Mouse (Mus musculus) stomach, postnatal 0 days (tissue): Measurements from ENCODE around the gene Sh3pxd2a.

Experiments
- CTCF ChIP-seq: IDR thresholded peaks from 2 replicates; pipeline ENCODE4 v1.5.1; 2016; ENCODE audit warnings: antibody characterized with exemption, low read depth, mild to moderate bottlenecking, moderate library complexity
- EP300 ChIP-seq: optimal IDR thresholded peaks from 2 replicates; pipeline ENCODE3; 2016; ENCODE audit warnings: antibody characterized with exemption

DNA sequence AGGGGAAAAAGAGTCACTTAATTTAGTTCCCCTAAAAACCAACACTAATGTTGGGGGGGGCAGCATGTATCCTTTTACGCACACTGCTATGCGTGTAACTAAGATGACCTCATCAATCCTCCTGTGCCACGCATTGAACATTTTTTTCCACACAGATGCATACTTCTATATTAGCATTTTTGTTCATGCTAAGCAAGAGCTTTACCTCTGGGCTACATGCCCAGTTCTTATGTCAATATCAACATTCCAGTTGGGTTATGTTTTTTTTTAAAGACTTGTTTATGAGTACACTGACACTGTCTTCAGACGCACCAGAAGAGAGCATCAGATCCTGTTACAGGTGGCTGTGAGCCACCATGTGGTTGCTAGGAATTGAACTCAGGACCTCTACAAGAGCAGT lies 64.5 kb downstream of the Sh3pxd2a start:
- TF ChIP-seq CTCF (no peak), EP300 (no peak)
